Mouse (Mus musculus) adrenal gland, postnatal 4 days (tissue): Measurements from ENCODE around the gene Glmp. TPM values are rescaled to one million over a fixed set of nuclear protein-coding genes. Genes with fewer than 3 reads are reported as not detected.
"Not testable (repeated sequence)": the region's sequence is repeated elsewhere in the genome, so short reads cannot be mapped to it uniquely, and the experiment has no call there.

Experiments
- DNase-seq, 2 experiments: peaks; one replicate each; pipeline ENCODE4 v3.0.0; 2021 to 2022; ENCODE audit warnings: low spot score in 2 of 2, mixed read lengths in 2 of 2
- total RNA-seq, 2 experiments: library from RNA; stranded (reverse); gene quantifications; 2 replicates each; pipeline ENCODE4 v1.2.3; 2021

Glmp gene
- total RNA-seq, 2 experiments from 2014 or later = 163 to 166 TPM

- DNase-seq = not testable (repeated sequence)
Observed at GRCm38 (mm10) chr3:88375750-88376626, 51.2 kb downstream of the Glmp start.

- DNase-seq = not testable (repeated sequence)
Observed at GRCm38 (mm10) chr3:88376644-88377043, 51.8 kb downstream of the Glmp start.

GRCm38 (mm10) chr3:88378599-88378998, 53.8 kb downstream of the Glmp start, which contains the start of gene Bglap2:
TSS of gene Bglap2 (minus strand) at chr3:88378699.
- not testable (repeated sequence) for DNase-seq

Other genes with a start within 250 kb of the Glmp start
- not detected for gene Ttc24, start 246.7 kb upstream of the Glmp start, total RNA-seq
- 10 to 100 TPM; 17.2 to 18.8 TPM for gene Iqgap3, start 243.1 kb upstream of the Glmp start, total RNA-seq
- 10 to 100 TPM; 90.0 to 92.1 TPM for gene Mef2d, start 182.7 kb upstream of the Glmp start, total RNA-seq
- gene Rhbg, start 70.3 kb upstream of the Glmp start, total RNA-seq = 1 to 10 TPM; 2.2 to 3.8 TPM
- 1 to 10 TPM in 1 of 2 experiments, under 1 TPM in 1; 0.65 to 1.4 TPM for gene Gm38392, start 37.8 kb upstream of the Glmp start, total RNA-seq
- 10 to 100 TPM in 1 of 2 experiments, 1 to 10 TPM in 1; 8.0 to 11.0 TPM for gene Tsacc, start 28.0 kb upstream of the Glmp start, total RNA-seq
- gene Cct3, start 27.9 kb upstream of the Glmp start, total RNA-seq = 100 to 1,000 TPM; 272 to 299 TPM
- 1 to 10 TPM; 3.5 to 3.7 TPM for gene Tmem79, start 11.1 kb downstream of the Glmp start, total RNA-seq
- gene Smg5, start 11.2 kb downstream of the Glmp start, total RNA-seq = 10 to 100 TPM; 68.2 to 69.0 TPM
- 1 to 10 TPM; 4.9 to 6.4 TPM for gene Paqr6, start 39.6 kb downstream of the Glmp start, total RNA-seq
- 1 to 10 TPM in 1 of 2 experiments, under 1 TPM in 1; 0.93 to 1.1 TPM for gene Bglap3, start 47.7 kb downstream of the Glmp start, total RNA-seq
- gene Bglap2, start 53.7 kb downstream of the Glmp start, total RNA-seq = not detected
- gene Bglap, start 59.4 kb downstream of the Glmp start, total RNA-seq = 1 to 10 TPM; 2.5 to 2.8 TPM
- 10 to 100 TPM; 78.8 to 79.0 TPM for gene Pmf1, start 85.3 kb downstream of the Glmp start, total RNA-seq
- gene Slc25a44, start 100.1 kb downstream of the Glmp start, total RNA-seq = 10 to 100 TPM; 34.9 to 35.7 TPM
- gene Sema4a, start 136.2 kb downstream of the Glmp start, total RNA-seq = 10 to 100 TPM; 11.5 to 15.5 TPM
- gene Lmna, start 184.9 kb downstream of the Glmp start, total RNA-seq = 100 to 1,000 TPM; 109 to 113 TPM
- 10 to 100 TPM; 11.2 to 16.1 TPM for gene Mex3a, start 207.4 kb downstream of the Glmp start, total RNA-seq
- gene Rab25, start 223.3 kb downstream of the Glmp start, total RNA-seq = 1 to 10 TPM in 1 of 2 experiments, under 1 TPM in 1; 0.54 to 3.9 TPM
- 100 to 1,000 TPM; 108 to 113 TPM for gene Lamtor2, start 228.1 kb downstream of the Glmp start, total RNA-seq
- gene Ubqln4, start 228.7 kb downstream of the Glmp start, total RNA-seq = 10 to 100 TPM; 52.6 to 62.6 TPM